In the genomic region with DNA sequence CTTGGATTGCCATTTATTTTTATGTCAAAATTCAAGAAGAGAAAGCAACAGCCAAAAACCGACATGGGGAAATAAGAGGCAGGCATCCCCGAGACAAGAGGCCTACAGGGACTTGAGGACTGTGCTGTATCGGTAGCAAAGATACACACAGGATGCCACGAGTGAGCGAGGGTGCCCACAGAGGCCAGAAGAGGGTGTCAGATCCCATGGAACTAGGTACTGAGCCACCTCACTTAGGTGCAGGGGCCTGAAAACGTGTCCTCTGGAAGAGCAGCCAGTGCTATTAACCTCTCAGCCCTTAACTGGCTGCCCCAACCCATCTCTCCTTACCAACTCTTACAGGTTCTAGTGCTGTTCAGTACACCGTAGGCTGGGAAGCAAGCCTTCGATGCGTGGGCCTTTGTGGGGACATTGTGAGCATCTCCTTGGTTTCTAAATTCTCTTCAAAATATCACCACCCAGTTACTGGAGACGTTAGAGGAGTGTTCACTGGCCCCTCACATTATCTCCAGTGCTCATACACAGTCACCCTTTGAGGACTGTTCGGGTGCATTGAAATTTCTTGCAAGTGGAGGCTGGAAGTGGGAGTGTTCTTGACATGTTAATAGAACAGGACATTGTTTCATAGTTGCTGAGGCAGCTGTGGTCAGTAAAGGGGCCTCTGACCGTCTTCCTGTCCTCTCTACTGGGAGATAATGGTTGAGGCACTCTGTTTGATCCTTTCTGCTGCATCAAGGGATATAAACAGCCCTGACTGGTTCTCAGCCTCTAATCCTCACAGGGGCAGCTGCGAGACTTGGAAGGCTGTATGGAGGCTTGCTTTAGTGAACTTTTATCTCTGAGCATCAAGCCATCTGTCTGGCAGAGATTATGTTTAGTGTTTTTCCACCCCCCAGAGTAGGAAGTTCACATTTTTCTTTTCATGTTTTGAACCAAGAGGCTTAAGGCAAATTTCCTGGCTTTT, we compare ENCODE assay signal across 8 mouse cellular contexts. TPM values are rescaled to one million over a fixed set of nuclear protein-coding genes. Genes with fewer than 3 reads are reported as not detected.
A peak's percentile ranks its signal among the peaks of the same experiment; 100 is the strongest.
DNase-seq lines count a peak whose midpoint lies in the region; ATAC-seq and TF ChIP-seq lines count a peak whose summit lies in the region.

No protein-coding gene starts in this region.

- intact Hi-C loops in gastrocnemius, postnatal 14 days (cut with DNase I; ENCODE audit: low total_unique reads): no loop called here

- no peak for TF ChIP-seq CTCF in forebrain, postnatal 0 days (IDR thresholded peaks at IDR 0.05; ENCODE audit: low read depth)

- peaks cover 11 to 28% of the 10 kb centered on the region in 2 experiments for H3K4me1 ChIP-seq in heart, embryonic 14.5 days (ENCODE audit: control insufficient read depth in 2 of 2, insufficient read depth in 2 of 2, low read length in 2 of 2)
- peaks cover 20% of the 10 kb centered on the region for H3K4me1 ChIP-seq in brown adipose tissue, adult 24 weeks (ENCODE audit: control insufficient read depth, insufficient read depth, insufficient read length, low read length)
- H3K4me1 ChIP-seq in forebrain, postnatal 0 days (ENCODE audit: insufficient read depth): no peaks in the 10 kb centered on the region
- H3K4me1 ChIP-seq in midbrain, embryonic 10.5 days: peaks cover 32% of the 10 kb centered on the region

- H3K27me3 ChIP-seq in heart, embryonic 14.5 days (ENCODE audit: control insufficient read depth, insufficient read depth, low read length): no peaks in the 10 kb centered on the region
- no peaks in the 10 kb centered on the region for H3K27me3 ChIP-seq in forebrain, postnatal 0 days (ENCODE audit: insufficient read depth, low read length)
- H3K27me3 ChIP-seq in midbrain, embryonic 10.5 days (ENCODE audit: low read depth, poor library complexity, severe bottlenecking): no peaks in the 10 kb centered on the region

- H3K9me3 ChIP-seq in heart, embryonic 14.5 days (ENCODE audit: control insufficient read depth, low read length): no peaks in the 10 kb centered on the region
- no peaks in the 10 kb centered on the region for H3K9me3 ChIP-seq in forebrain, postnatal 0 days (ENCODE audit: low read length)
- H3K9me3 ChIP-seq in midbrain, embryonic 10.5 days (replicated peaks): no peaks in the 10 kb centered on the region

- no peak; the same call in 1 of the 2 replicates for ATAC-seq in heart, embryonic 14.5 days (ENCODE audit: insufficient number of reproducible peaks, insufficient read depth, low FRiP score, low read depth)
- ATAC-seq in forebrain, postnatal 0 days: peak; percentile 56

- 59% methylated on average over 13 of the region's 13 CpGs for WGBS in heart, embryonic 14.5 days
- WGBS in forebrain, postnatal 0 days: 64% methylated on average over 13 of the region's 13 CpGs
- 61% methylated on average over 13 of the region's 13 CpGs for WGBS in midbrain, embryonic 10.5 days

- peaks cover 96% of the 10 kb centered on the region for H3K36me3 ChIP-seq in heart, embryonic 14.5 days (ENCODE audit: control insufficient read depth, insufficient read depth, low read length)
- peaks cover 50% of the 10 kb centered on the region for H3K36me3 ChIP-seq in forebrain, postnatal 0 days (ENCODE audit: insufficient read depth)
- peaks cover 98% of the 10 kb centered on the region for H3K36me3 ChIP-seq in midbrain, embryonic 10.5 days

- peak overlapping the region; percentile 42 to 43; a peak in 3 of 4 replicates for H3K27ac ChIP-seq in heart, embryonic 14.5 days (replicated peaks in 1 of 2; ENCODE audit: control insufficient read depth in 1 of 2, insufficient read depth in 1 of 2, low read depth in 2 of 2, low read length in 2 of 2)
- peak overlapping the region; percentile 23; the same call in 1 of the 2 replicates for H3K27ac ChIP-seq in brown adipose tissue, adult 24 weeks (replicated peaks; ENCODE audit: low read depth, low read length)
- H3K27ac ChIP-seq in forebrain, postnatal 0 days (ENCODE audit: low read depth, low read length): no peak overlapping the region
- peak overlapping the region; percentile 65 for H3K27ac ChIP-seq in midbrain, embryonic 10.5 days (replicated peaks)

- no peak overlapping the region for H3K9ac ChIP-seq in heart, embryonic 14.5 days (ENCODE audit: low read length)
- no peak overlapping the region for H3K9ac ChIP-seq in forebrain, postnatal 0 days

- H3K4me2 ChIP-seq in heart, embryonic 14.5 days (ENCODE audit: low read length): no peak overlapping the region
- no peak overlapping the region for H3K4me2 ChIP-seq in forebrain, postnatal 0 days (ENCODE audit: low read depth)

- H3K4me3 ChIP-seq in heart, embryonic 14.5 days (ENCODE audit: control insufficient read depth in 1 of 2, insufficient read depth in 1 of 2, low read depth in 1 of 2, low read length in 2 of 2): no peak overlapping the region
- no peak overlapping the region for H3K4me3 ChIP-seq in brown adipose tissue, adult 24 weeks (ENCODE audit: insufficient read depth, low read depth, low read length)
- no peak overlapping the region for H3K4me3 ChIP-seq in forebrain, postnatal 0 days (ENCODE audit: low read depth, low read length)
- no peak overlapping the region for H3K4me3 ChIP-seq in midbrain, embryonic 10.5 days

- DNase-seq in heart, adult 9 months (ENCODE audit: low spot score in 2 of 2): no peak
- DNase-seq in forebrain, postnatal 0 days: no peak
- peak; percentile 40 for DNase-seq in midbrain, embryonic 10.5 days (ENCODE audit: low spot score)
- DNase-seq in right cerebral cortex, postnatal 25 days: no peak
- DNase-seq in gastrocnemius, postnatal 14 days: no peak
- DNase-seq in frontal cortex, postnatal 36 days (ENCODE audit: low spot score in 2 of 2): no peak

RNA-seq across cellular contexts. Expression of gene Cemip2, which starts 21.6 kb away (rescaled TPM):
- 57.1 and 57.5 TPM in 2 replicates for polyA plus RNA-seq in heart, embryonic 14.5 days (2014; fragmentation: Nextera tagmentation; extraction: Ambion mirVana)
- polyA plus RNA-seq in brown adipose tissue, adult 24 weeks (2012; ENCODE audit: insufficient read depth, insufficient read length, missing spikeins): 2.3 and 2.4 TPM in 2 replicates
- 30.7 and 42.5 TPM in 2 replicates for total RNA-seq in forebrain, postnatal 0 days (2014; rRNA removed)
- polyA plus RNA-seq in forebrain, postnatal 0 days (2015; fragmentation: Nextera tagmentation; extraction: Ambion mirVana): 13.4 and 17.4 TPM in 2 replicates
- 71.2 and 91.2 TPM in 2 replicates for polyA plus RNA-seq in midbrain, embryonic 10.5 days (2016; fragmentation: Nextera tagmentation; extraction: Ambion mirVana)
- 1 to 10 TPM; 6.4 to 7.7 TPM for total RNA-seq in gastrocnemius, postnatal 14 days (2021)
